Mouse (Mus musculus) adrenal gland, adult 2 months (tissue): ENCODE results near the gene Kptn. TPM values are rescaled to one million over a fixed set of nuclear protein-coding genes. Genes with fewer than 3 reads are reported as not detected.
A peak's percentile ranks its signal among the peaks of the same experiment; 100 is the strongest.

Experiments
- DNase-seq: peaks from one replicate; pipeline ENCODE4 v3.0.0; 2021
- long read RNA-seq: library from polyadenylated mRNA; stranded (forward); transcript quantifications from one replicate; pipeline ENCODE4 v2.0.0, GENCODE M21; 2021
- polyA plus RNA-seq: library from polyadenylated mRNA; depleted of rRNA; stranded (reverse); fragments of >200 nt; gene quantifications from 2 replicates; pipeline ENCODE4 v1.2.3, GENCODE M21; 2012; rRNA removed
- total RNA-seq, 2 experiments: library from RNA; stranded (reverse); gene quantifications; 2 replicates each; pipeline ENCODE4 v1.2.3; 2021

Kptn gene
- 10 to 100 TPM; 16.8 to 20.0 TPM for total RNA-seq
- 27.0 and 31.0 TPM in 2 replicates for polyA plus RNA-seq
- long read RNA-seq, transcript Kptn-201 (12 exons, 1,630 nt) = major isoform, 14 of 16 reads
- long read RNA-seq, partial matches to known transcripts = 0 of 16 reads
- long read RNA-seq, other reads (novel, unspliced or antisense) = 2 of 16 reads

DNA sequence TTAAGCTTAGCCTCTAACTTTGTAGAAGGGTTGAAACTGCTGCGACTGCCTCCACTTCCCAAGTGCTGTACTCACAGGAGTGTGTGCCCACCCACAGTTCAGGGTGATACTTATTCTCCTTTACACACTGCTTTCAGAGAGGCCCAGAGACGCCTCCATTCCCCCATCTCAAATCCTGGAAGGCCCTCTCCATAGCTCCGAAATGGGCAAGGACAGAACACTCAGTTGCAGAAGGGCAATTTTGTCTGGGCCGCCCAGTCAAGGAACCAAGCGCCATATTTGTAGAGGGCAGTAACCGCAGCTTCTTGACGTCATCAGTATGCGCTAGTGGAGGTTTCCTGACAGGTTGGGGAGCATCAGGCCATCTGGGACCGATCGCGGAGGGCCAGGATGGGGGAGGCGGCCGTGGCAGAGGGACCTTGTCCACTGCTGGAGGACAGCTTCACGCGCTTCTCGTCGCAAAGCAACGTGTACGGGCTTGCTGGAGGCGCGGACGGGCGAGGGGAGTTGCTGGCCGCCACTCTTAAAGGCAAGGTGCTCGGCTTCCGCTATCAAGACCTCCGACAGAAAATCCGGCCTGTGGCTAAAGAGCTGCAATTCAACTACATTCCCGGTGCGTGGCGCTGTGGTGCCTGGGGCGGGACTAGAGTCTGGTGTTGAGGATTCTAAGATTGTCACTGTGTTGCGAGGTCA, at the start of gene Kptn:
Gene Kptn, plus strand, starts transcription at position 327 of the 693 bp plus-strand sequence.
- DNase-seq = peak; percentile 91

DNA sequence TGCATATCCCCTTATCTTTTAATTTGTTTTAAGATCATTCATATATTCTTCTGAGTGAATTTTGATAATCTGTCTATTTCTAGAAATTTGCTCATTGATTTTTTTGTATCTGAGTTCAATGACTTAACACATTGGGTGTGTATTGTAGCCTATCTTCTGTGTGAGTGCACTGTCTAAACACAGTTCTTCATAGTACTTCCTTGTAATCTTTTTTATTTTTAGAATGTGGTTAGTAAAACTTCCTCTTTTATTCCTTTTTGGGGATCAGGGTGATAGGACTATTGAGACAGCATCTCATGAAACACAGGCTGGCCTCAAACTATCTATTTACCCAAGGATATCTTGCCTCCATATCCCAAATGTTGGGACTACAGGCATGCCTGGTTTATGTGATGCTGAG, 48.8 kb upstream of the Kptn start:
- no peak for DNase-seq

- DNase-seq = peak; percentile 30
Observed at GRCm38 (mm10) chr7:16071906-16072305, 47.8 kb upstream of the Kptn start.

DNA sequence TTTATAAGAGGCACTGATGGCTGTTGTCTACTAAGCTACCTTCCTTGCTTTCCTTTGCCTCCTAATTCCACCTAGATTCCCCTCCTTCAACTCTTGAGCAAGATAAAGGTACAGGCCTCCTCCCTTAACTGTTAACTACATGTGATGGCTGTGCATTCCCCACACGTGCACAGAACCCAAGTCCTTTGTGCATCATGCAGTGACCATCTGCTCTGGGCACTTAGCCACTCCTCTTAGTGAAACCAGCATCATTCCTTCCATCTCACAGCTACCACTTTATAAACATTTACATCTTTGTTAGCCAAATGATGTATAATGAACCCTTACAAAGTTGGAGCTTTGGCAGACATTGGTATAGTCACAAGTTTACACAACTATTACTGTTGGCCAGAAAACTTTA, 39.7 kb upstream of the Kptn start:
- no peak for DNase-seq

DNA sequence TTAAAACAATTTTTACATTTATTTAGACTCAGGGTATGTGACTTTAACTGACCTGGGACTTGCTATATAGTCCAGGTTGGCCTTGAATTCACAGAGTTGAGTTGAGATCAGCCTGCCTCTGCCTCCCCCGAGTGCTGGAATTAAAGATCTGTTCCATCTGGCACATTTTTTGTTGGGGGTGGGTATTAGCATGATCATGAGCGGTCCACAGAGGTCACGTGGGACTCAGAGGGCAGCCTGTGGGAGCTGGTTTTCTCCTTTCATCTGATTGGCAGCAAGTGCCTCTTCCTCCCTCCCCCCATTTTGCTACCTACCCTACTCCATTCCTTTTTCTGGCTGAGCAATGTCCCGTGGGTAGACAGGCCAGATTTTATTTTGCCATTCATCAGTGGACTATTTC, 39.1 kb upstream of the Kptn start:
- DNase-seq = no peak

DNA sequence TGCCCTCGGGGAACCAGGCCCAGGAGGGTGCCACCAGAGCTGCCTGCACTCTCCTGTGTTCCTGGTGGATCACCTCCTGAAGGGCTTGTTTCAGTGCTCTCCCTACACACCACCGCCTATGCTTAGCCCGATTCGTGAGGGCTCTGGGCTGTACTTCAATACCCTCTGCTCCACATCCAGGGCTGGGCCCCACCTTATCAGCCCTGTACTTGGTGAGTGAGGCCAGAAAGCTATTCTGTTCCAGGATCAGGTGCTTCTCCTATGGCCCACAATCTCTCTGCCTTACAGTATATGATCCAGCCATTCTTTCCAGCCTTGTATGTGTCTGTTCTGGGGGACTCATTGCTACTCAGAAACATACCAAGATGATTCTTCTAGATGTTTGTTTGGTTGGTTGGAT, 36.3 kb upstream of the Kptn start:
- DNase-seq = no peak

DNA sequence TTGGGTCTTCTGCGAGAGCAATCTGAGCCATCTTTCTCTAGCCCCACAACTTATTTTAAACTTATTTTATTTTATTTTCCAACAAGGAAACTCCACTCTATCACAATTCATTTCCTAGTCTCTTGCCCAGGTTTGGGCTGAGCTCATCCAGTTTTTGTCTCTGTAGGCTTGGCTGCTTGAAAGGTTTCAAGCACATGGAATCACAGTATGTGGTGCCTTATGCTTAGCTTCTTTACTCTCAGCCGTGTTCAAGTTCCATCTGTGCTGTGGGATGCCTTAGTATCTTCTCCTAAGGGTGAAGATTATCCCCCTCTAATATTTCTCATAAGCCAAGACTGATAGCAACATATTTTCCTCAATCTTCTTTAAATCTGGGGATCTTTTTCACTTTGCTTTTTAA, 32.1 kb upstream of the Kptn start:
- DNase-seq = no peak

DNA sequence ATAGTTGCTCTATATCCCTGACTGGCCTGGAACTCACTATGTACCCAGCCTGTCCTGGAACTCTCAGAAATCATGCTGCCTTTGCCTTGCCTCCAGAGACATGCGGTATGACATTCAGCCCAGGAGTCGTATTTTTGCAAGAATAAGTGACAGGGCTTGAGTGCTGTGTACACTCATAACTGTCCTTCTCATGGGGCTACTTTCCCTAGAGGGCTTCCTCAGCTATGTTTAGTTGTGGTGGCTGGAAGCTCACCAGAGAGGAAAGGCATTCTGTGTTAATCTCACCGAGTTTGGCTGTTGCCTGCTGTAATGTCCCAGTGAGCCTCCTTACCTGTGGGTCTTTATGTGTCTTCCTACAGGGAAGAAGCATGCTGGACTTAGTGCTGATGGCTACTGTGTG, 25.1 kb upstream of the Kptn start:
- DNase-seq = no peak

GRCm38 (mm10) chr7:16098021-16099017, 21.4 kb upstream of the Kptn start, which contains the start of gene Napa:
Gene Napa (plus strand): TSS chr7:16098458.
- DNase-seq = peak; percentile 99

- DNase-seq = no peak
Observed at GRCm38 (mm10) chr7:16099901-16100300, 19.8 kb upstream of the Kptn start.

DNA sequence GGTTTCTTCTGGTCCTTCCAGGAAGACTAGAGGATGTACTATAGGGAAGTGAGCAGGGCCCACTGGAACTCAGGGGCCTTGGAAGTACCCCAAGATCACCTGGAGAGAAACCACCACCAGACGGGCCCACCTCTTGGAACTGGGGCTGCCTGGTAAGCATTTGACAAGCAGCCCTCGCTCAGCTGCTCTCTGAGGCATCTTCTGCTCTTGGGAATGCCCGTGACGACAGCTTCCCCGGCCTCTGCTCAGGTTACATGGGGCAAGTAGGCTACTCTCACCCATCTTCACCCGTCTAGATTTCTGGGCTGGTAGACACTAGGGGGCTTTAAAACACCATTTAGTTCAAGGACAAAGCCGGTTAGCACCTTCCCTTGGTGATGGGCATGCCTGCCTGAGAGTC, 18.6 kb upstream of the Kptn start:
- no peak for DNase-seq

DNA sequence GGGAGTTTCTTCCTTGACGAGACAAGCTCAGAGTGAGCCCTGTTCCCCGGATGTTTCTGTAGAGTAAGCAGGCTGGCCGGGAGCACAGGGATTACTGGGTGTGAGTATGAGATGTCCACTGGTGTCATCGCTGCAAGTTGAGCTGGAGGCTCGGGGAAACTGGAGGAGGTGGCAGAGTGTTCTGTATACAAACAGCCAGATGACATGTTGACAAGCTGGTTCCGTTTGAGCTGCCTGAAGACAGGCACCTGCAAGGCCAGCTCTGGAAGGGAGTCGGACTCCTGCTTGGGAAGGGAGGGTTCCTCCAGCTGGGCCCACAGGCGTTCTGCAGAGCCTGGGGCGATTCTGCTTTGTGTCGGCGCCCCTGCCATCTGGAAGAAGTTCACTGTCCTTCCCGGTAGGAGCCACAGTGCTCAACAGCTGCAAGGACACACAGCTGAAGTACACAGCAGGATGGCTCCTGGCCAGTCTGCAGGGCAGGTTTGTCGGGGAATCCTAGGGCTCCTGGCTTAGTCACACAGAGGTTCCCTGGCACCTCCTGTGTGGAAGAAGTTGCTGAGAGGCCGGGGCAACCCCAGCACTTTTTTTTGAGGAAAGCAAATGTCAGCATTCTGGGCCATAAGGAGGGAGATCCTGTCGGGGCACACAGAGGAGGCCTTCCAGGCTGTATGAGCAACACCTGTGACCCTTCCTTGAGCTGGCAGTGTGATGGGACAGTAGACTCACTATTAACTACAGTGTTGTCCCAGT, 17.8 kb upstream of the Kptn start:
- no peak for DNase-seq

GRCm38 (mm10) chr7:16102686-16103226, 16.9 kb upstream of the Kptn start:
- no peak for DNase-seq

GRCm38 (mm10) chr7:16103760-16104159, 15.9 kb upstream of the Kptn start:
- no peak for DNase-seq

DNA sequence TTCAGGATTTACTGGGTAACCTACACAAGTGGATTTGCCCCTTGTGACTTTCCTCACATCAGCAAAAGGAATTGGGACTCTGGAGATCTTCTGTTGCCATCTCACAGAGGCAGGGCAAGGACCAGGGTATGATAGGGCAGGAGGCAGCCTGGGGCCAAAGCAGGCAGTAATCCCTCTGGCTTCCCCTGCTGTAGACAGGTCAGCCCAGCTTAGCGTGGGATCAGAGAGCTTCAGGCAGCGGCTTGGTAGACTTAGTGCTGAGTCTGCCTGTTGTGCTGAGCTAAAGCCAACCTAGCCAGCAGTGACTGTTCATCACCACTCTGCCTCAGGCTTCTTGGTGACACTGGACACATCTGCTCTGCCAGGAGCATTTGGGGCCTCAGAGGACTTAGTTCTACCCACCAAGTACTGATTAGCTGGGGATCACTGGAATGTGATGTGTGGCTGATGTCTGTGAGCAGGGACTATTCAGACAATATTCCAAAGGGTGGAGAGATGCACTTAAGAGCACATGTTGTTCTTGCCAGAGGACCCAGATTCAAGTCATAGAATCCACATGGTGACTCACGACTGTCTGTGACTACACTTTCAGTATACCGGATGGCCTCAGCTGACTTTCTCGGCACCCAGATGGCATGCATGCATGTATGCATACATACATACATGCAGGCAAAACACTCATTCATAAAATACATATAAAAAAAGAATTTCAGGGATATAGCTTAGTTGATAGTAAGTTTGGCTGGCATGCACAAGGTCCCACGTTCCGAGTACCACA, 14.9 kb upstream of the Kptn start:
- no peak for DNase-seq

DNA sequence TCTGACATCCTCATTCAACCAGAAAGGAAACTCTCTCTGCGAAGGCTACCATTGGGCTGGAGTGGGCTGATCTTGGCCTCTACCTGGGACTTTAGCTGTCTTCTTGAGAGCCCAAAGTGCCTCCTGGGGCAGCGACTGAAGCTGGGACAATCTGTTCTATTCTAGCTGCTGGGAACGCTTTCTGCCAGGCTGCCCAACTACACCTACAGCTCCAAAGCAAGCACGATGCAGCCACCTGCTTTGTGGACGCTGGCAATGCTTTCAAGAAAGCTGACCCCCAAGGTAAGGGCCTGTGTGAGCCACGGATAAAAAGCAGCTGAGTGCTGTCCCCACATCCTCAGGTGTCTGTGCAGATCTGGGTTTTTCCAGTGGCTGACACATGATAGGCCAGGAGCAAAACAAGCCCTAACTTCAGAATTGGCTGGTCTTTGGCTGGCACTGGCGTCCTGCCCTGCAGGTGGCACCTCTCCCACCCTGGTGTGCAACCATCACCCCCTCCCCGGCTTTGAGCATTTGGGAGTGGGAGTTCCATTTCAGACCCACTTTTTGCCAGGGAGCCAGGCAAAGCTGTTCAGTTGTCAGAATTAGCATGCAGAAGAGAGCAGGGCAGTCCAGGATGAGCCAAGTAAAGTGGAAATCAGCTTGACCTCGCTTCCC, 10.7 kb upstream of the Kptn start:
- DNase-seq = no peak

DNA sequence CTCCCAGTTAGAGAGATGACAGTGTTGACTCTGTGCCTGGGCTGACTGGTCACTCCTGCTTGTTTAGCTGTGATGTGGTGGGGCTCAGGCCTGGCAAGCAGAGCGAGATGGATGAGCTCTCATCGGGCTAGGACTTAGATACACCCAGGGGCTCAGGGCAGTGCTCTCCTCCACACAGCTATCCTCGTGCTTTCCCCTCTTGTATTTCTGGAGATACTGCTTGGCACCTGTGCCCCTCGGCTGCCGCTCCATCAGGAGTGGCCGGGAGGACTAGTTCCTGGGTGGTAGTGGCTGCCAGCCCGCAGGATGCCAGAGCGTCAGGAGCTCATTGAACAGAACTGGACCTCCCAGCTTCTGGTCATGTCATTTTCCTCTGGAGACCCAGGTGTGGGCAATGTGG, 9.5 kb upstream of the Kptn start:
- DNase-seq = no peak

GRCm38 (mm10) chr7:16111284-16112090, 8.2 kb upstream of the Kptn start:
- no peak for DNase-seq

DNA sequence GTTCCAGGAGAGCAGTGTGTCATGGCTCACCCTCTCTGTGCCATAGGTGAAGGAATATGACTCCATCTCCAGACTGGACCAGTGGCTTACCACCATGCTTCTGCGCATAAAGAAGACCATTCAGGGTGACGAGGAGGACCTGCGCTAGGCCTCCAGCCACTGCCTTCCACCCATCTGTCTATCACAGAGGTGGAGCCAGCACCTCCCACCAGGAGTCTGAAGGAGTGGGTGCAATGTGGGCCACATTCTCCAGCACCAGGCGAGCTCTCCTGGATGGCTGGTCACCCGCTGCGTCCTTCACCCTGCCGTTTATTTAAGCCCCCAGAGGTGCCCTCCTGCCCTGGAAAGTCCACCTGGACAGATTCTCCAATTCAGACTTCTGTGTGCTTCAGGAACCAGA, 3.3 kb upstream of the Kptn start:
- no peak for DNase-seq

- no peak for DNase-seq
Observed at GRCm38 (mm10) chr7:16117100-16117499, 2.6 kb upstream of the Kptn start.
